Mouse (Mus musculus): ENCODE measurements around the gene Med31.

Gene Med31

GRCm38 (mm10) chr11:72215410-72215797 is at the start of gene Med31:
Gene Med31, minus strand, starts transcription at chr11:72215592.
- DNase-seq (ENCODE audit: low read depth, low spot score) = peak; percentile 62

GRCm38 (mm10) chr11:72256441-72256840 is 41.0 kb upstream of the Med31 start:
- no peak for DNase-seq (ENCODE audit: low read depth, low spot score)

GRCm38 (mm10) chr11:72255629-72256028 is 40.2 kb upstream of the Med31 start:
- no peak for DNase-seq (ENCODE audit: low read depth, low spot score)

- peak; percentile 97 for DNase-seq (ENCODE audit: low read depth, low spot score)
Observed at GRCm38 (mm10) chr11:72245196-72245753, 29.9 kb upstream of the Med31 start.

- DNase-seq (ENCODE audit: low read depth, low spot score) = no peak
Observed at GRCm38 (mm10) chr11:72240062-72240860, 24.9 kb upstream of the Med31 start.

GRCm38 (mm10) chr11:72234013-72234412 is 18.6 kb upstream of the Med31 start:
- no peak for DNase-seq (ENCODE audit: low read depth, low spot score)

GRCm38 (mm10) chr11:72232991-72233390 is 17.6 kb upstream of the Med31 start:
- no peak for DNase-seq (ENCODE audit: low read depth, low spot score)

GRCm38 (mm10) chr11:72232068-72232467 is 16.7 kb upstream of the Med31 start:
- no peak for DNase-seq (ENCODE audit: low read depth, low spot score)

GRCm38 (mm10) chr11:72228513-72228912 is 13.1 kb upstream of the Med31 start:
- DNase-seq (ENCODE audit: low read depth, low spot score) = no peak

- no peak for DNase-seq (ENCODE audit: low read depth, low spot score)
Observed at GRCm38 (mm10) chr11:72226901-72227300, 11.5 kb upstream of the Med31 start.

GRCm38 (mm10) chr11:72226020-72226791 is 10.8 kb upstream of the Med31 start:
- DNase-seq (ENCODE audit: low read depth, low spot score) = no peak

GRCm38 (mm10) chr11:72224865-72225264 is 9.5 kb upstream of the Med31 start:
- DNase-seq (ENCODE audit: low read depth, low spot score) = peak; percentile 78

- no peak for DNase-seq (ENCODE audit: low read depth, low spot score)
Observed at GRCm38 (mm10) chr11:72223414-72223813, 8.0 kb upstream of the Med31 start.

- peak; percentile 84 for DNase-seq (ENCODE audit: low read depth, low spot score)
Observed at GRCm38 (mm10) chr11:72221278-72221677, 5.9 kb upstream of the Med31 start.

- DNase-seq (ENCODE audit: low read depth, low spot score) = no peak
Observed at GRCm38 (mm10) chr11:72217116-72217515, 1.7 kb upstream of the Med31 start.

- DNase-seq (ENCODE audit: low read depth, low spot score) = peak; percentile 96
Observed at GRCm38 (mm10) chr11:72214591-72215409, 592 bp downstream of the Med31 start.

- DNase-seq (ENCODE audit: low read depth, low spot score) = peak; percentile 21
Observed at GRCm38 (mm10) chr11:72207834-72208377, 7.5 kb downstream of the Med31 start.

- DNase-seq (ENCODE audit: low read depth, low spot score) = peak; percentile 83
Observed at GRCm38 (mm10) chr11:72207204-72207833, 8.1 kb downstream of the Med31 start, which contains the start of the genes 4933427D14Rik and Txndc17. Gene 4933427D14Rik, minus strand, starts transcription at chr11:72207459. Gene Txndc17, plus strand, starts transcription at chr11:72207547.

- peak; percentile 58 for DNase-seq (ENCODE audit: low read depth, low spot score)
Observed at GRCm38 (mm10) chr11:72206341-72207203, 8.8 kb downstream of the Med31 start, which contains the start of gene Gm43951. Gene Gm43951, minus strand, starts transcription at chr11:72206840.

- DNase-seq (ENCODE audit: low read depth, low spot score) = no peak
Observed at GRCm38 (mm10) chr11:72205256-72205655, 10.1 kb downstream of the Med31 start.

Data from 3T3-L1 (cell line).